Mouse (Mus musculus): ENCODE measurements at regions not wholly inside any gene's neighbourhood (a gene's known extent, or its start where the extent isn't known, plus 50 kb on each side); places are given as distances from the start of the nearest gene placed in this dataset.

- no peak overlapping the region for H3K9ac ChIP-seq (ENCODE audit: low read depth, low read length, severe bottlenecking)
- no peak overlapping the region for H3K4me3 ChIP-seq (replicated peaks; ENCODE audit: low read length)
- H3K27ac ChIP-seq (replicated peaks; ENCODE audit: low read depth, low read length), result no peak overlapping the region
- H3K4me2 ChIP-seq (replicated peaks; ENCODE audit: low read depth, low read length, severe bottlenecking), result no peak overlapping the region
- WGBS, result 70% methylated on average over 1 of the region's 1 CpGs
- H3K27me3 ChIP-seq (ENCODE audit: control insufficient read depth, insufficient read depth, low read length), result no peaks in the 10 kb centered on the region
- no peak for ATAC-seq (ENCODE audit: low FRiP score, low read depth)
- no peak for TF ChIP-seq POLR2A (IDR thresholded peaks at IDR 0.05; ENCODE audit: borderline replicate concordance, extremely low read depth, insufficient read depth, insufficient read length)
- DNase-seq (ENCODE audit: low spot score), result no peak
- H3K9me3 ChIP-seq (ENCODE audit: control insufficient read depth, low read length), result no peaks in the 10 kb centered on the region
- no peaks in the 10 kb centered on the region for H3K4me1 ChIP-seq (ENCODE audit: control insufficient read depth, insufficient read depth, low read length)
- H3K36me3 ChIP-seq (ENCODE audit: control insufficient read depth, insufficient read depth, low read length), result no peaks in the 10 kb centered on the region
Observed at GRCm38 (mm10) chr9:33240506-33240905, 604.5 kb downstream of the Ets1 start.

GRCm38 (mm10) chr9:33240914-33241635 is 605.1 kb downstream of the Ets1 start:
- TF ChIP-seq POLR2A (IDR thresholded peaks at IDR 0.05; ENCODE audit: borderline replicate concordance, extremely low read depth, insufficient read depth, insufficient read length), result no peak
- DNase-seq (ENCODE audit: low spot score), result no peak
- H3K36me3 ChIP-seq (ENCODE audit: control insufficient read depth, insufficient read depth, low read length), result no peaks in the 10 kb centered on the region
- H3K27ac ChIP-seq (replicated peaks; ENCODE audit: low read depth, low read length), result no peak overlapping the region
- no peak overlapping the region for H3K4me2 ChIP-seq (replicated peaks; ENCODE audit: low read depth, low read length, severe bottlenecking)
- no peak overlapping the region for H3K9ac ChIP-seq (ENCODE audit: low read depth, low read length, severe bottlenecking)
- WGBS, result 73% methylated on average over 3 of the region's 3 CpGs
- no peak for ATAC-seq (ENCODE audit: low FRiP score, low read depth)
- no peak overlapping the region for H3K4me3 ChIP-seq (replicated peaks; ENCODE audit: low read length)
- H3K27me3 ChIP-seq (ENCODE audit: control insufficient read depth, insufficient read depth, low read length), result no peaks in the 10 kb centered on the region
- no peaks in the 10 kb centered on the region for H3K4me1 ChIP-seq (ENCODE audit: control insufficient read depth, insufficient read depth, low read length)
- H3K9me3 ChIP-seq (ENCODE audit: control insufficient read depth, low read length), result no peaks in the 10 kb centered on the region

- ATAC-seq (ENCODE audit: low FRiP score, low read depth) (no peak), DNase-seq (ENCODE audit: low spot score) (peak; percentile 67)
- H3K27me3 ChIP-seq (ENCODE audit: control insufficient read depth, insufficient read depth, low read length), result no peaks in the 10 kb centered on the region
- no peak for TF ChIP-seq POLR2A (IDR thresholded peaks at IDR 0.05; ENCODE audit: borderline replicate concordance, extremely low read depth, insufficient read depth, insufficient read length)
- no peak overlapping the region for H3K4me3 ChIP-seq (replicated peaks; ENCODE audit: low read length)
- no peak overlapping the region for H3K4me2 ChIP-seq (replicated peaks; ENCODE audit: low read depth, low read length, severe bottlenecking)
- 0 out of 2 replicates have a peak, but pooled peaks cover 2% of the 10 kb centered on the region for H3K4me1 ChIP-seq (ENCODE audit: control insufficient read depth, insufficient read depth, low read length)
- WGBS, result 35% methylated on average over 2 of the region's 2 CpGs
- H3K36me3 ChIP-seq (ENCODE audit: control insufficient read depth, insufficient read depth, low read length), result no peaks in the 10 kb centered on the region
- H3K9ac ChIP-seq (ENCODE audit: low read depth, low read length, severe bottlenecking), result no peak overlapping the region
- peaks cover 3% of the 10 kb centered on the region; the same call in 1 of the 2 replicates for H3K9me3 ChIP-seq (ENCODE audit: control insufficient read depth, low read length)
- no peak overlapping the region for H3K27ac ChIP-seq (replicated peaks; ENCODE audit: low read depth, low read length)
Observed at GRCm38 (mm10) chr9:33246932-33247331, 610.9 kb downstream of the Ets1 start.

GRCm38 (mm10) chr9:33258241-33258640 is 622.2 kb downstream of the Ets1 start:
- 38% methylated on average over 6 of the region's 6 CpGs for WGBS
- no peak for TF ChIP-seq POLR2A (IDR thresholded peaks at IDR 0.05; ENCODE audit: borderline replicate concordance, extremely low read depth, insufficient read depth, insufficient read length)

GRCm38 (mm10) chr9:33260171-33260570 is 624.1 kb downstream of the Ets1 start:
- H3K9me3 ChIP-seq (ENCODE audit: control insufficient read depth, low read length), result no peaks in the 10 kb centered on the region
- DNase-seq (ENCODE audit: low spot score), result peak; percentile 76
- no peak overlapping the region for H3K4me2 ChIP-seq (replicated peaks; ENCODE audit: low read depth, low read length, severe bottlenecking)
- peak; percentile 60; the same call in 1 of the 2 replicates for ATAC-seq (ENCODE audit: low FRiP score, low read depth)
- TF ChIP-seq POLR2A (IDR thresholded peaks at IDR 0.05; ENCODE audit: borderline replicate concordance, extremely low read depth, insufficient read depth, insufficient read length), result no peak
- H3K36me3 ChIP-seq (ENCODE audit: control insufficient read depth, insufficient read depth, low read length), result no peaks in the 10 kb centered on the region
- H3K27ac ChIP-seq (replicated peaks; ENCODE audit: low read depth, low read length), result no peak overlapping the region
- WGBS, result 16% methylated on average over 4 of the region's 4 CpGs
- H3K4me1 ChIP-seq (ENCODE audit: control insufficient read depth, insufficient read depth, low read length), result no peaks in the 10 kb centered on the region
- no peak overlapping the region for H3K4me3 ChIP-seq (replicated peaks; ENCODE audit: low read length)
- no peak overlapping the region for H3K9ac ChIP-seq (ENCODE audit: low read depth, low read length, severe bottlenecking)
- no peaks in the 10 kb centered on the region for H3K27me3 ChIP-seq (ENCODE audit: control insufficient read depth, insufficient read depth, low read length)

More at GRCm38 (mm10) chr9:33258241-33258640, 622.2 kb downstream of the Ets1 start:
- no peak overlapping the region for H3K4me3 ChIP-seq (replicated peaks; ENCODE audit: low read length)
- H3K27me3 ChIP-seq (ENCODE audit: control insufficient read depth, insufficient read depth, low read length), result no peaks in the 10 kb centered on the region
- H3K4me2 ChIP-seq (replicated peaks; ENCODE audit: low read depth, low read length, severe bottlenecking), result no peak overlapping the region
- ATAC-seq (ENCODE audit: low FRiP score, low read depth) (no peak), DNase-seq (ENCODE audit: low spot score) (no peak)
- H3K27ac ChIP-seq (replicated peaks; ENCODE audit: low read depth, low read length), result no peak overlapping the region
- no peaks in the 10 kb centered on the region for H3K9me3 ChIP-seq (ENCODE audit: control insufficient read depth, low read length)
- no peaks in the 10 kb centered on the region for H3K36me3 ChIP-seq (ENCODE audit: control insufficient read depth, insufficient read depth, low read length)
- no peak overlapping the region for H3K9ac ChIP-seq (ENCODE audit: low read depth, low read length, severe bottlenecking)
- no peaks in the 10 kb centered on the region for H3K4me1 ChIP-seq (ENCODE audit: control insufficient read depth, insufficient read depth, low read length)

Data from limb, embryonic 14.5 days (tissue).